Mouse (Mus musculus) kidney, embryonic 15.5 days (tissue): ENCODE data around the gene Wdr75. TPM values are rescaled to one million over a fixed set of nuclear protein-coding genes. Genes with fewer than 3 reads are reported as not detected.

Experiments
- polyA plus RNA-seq: library from polyadenylated mRNA; unstranded; fragments of >200 nt; fragmentation: Nextera tagmentation; extraction: Ambion mirVana; gene quantifications from 2 replicates; pipeline ENCODE4 v1.2.1, GENCODE M21; 2015

Wdr75 gene
- polyA plus RNA-seq, 1 experiment from 2014 or later, result 76.1 TPM

Other genes with a start within 250 kb of the Wdr75 start
- gene Gm5269, start 95.1 kb downstream of the Wdr75 start, polyA plus RNA-seq, result not detected in 2 replicates
- gene Slc40a1, start 131.4 kb downstream of the Wdr75 start, polyA plus RNA-seq, result 90.8 and 92.7 TPM in 2 replicates